Mouse (Mus musculus): ENCODE measurements around the gene Ncoa1. TPM values are rescaled to one million over a fixed set of nuclear protein-coding genes. Genes with fewer than 3 reads are reported as not detected.

The Ncoa1 gene
- polyA plus RNA-seq, 1 experiment from 2014 or later: 10.4 TPM

- ATAC-seq (replicated peaks; ENCODE audit: insufficient number of reproducible peaks, low FRiP score, low TSS enrichment): no peak
- Histone ChIP-seq H3K27me3 (ENCODE audit: control insufficient read depth, insufficient read depth, low read length) (no peaks in the 10 kb centered on the region), H3K36me3 (ENCODE audit: control insufficient read depth, insufficient read depth, low read length) (no peaks in the 10 kb centered on the region), H3K9me3 (replicated peaks; ENCODE audit: control insufficient read depth, low read length) (no peaks in the 10 kb centered on the region), H3K4me1 (ENCODE audit: control insufficient read depth, insufficient read depth, low read length) (no peaks in the 10 kb centered on the region), H3K27ac (ENCODE audit: low read depth, low read length) (no peak overlapping the region), H3K4me2 (no peak overlapping the region), H3K4me3 (ENCODE audit: low read depth, low read length) (no peak overlapping the region), H3K9ac (ENCODE audit: low read depth, low read length) (no peak overlapping the region)
- 38% methylated on average over 7 of the region's 7 CpGs for WGBS (ENCODE audit: insufficient replicate concordance)
Observed at GRCm38 (mm10) chr12:4506810-4507430, 29.9 kb upstream of the Ncoa1 start.

- no peak overlapping the region for H3K27ac ChIP-seq (ENCODE audit: low read depth, low read length)
- no peak overlapping the region for H3K9ac ChIP-seq (ENCODE audit: low read depth, low read length)
- ATAC-seq (replicated peaks; ENCODE audit: insufficient number of reproducible peaks, low FRiP score, low TSS enrichment): no peak
- no peaks in the 10 kb centered on the region for H3K9me3 ChIP-seq (replicated peaks; ENCODE audit: control insufficient read depth, low read length)
- no peaks in the 10 kb centered on the region for H3K4me1 ChIP-seq (ENCODE audit: control insufficient read depth, insufficient read depth, low read length)
- no peak overlapping the region for H3K4me2 ChIP-seq
- H3K27me3 ChIP-seq (ENCODE audit: control insufficient read depth, insufficient read depth, low read length): no peaks in the 10 kb centered on the region
- 58% methylated on average over 6 of the region's 6 CpGs for WGBS (ENCODE audit: insufficient replicate concordance)
- no peak overlapping the region for H3K4me3 ChIP-seq (ENCODE audit: low read depth, low read length)
- no peaks in the 10 kb centered on the region for H3K36me3 ChIP-seq (ENCODE audit: control insufficient read depth, insufficient read depth, low read length)
Observed at GRCm38 (mm10) chr12:4505298-4505697, 28.3 kb upstream of the Ncoa1 start.

GRCm38 (mm10) chr12:4503673-4504326, 26.8 kb upstream of the Ncoa1 start:
- H3K27me3 ChIP-seq (ENCODE audit: control insufficient read depth, insufficient read depth, low read length): no peaks in the 10 kb centered on the region
- H3K27ac ChIP-seq (ENCODE audit: low read depth, low read length): no peak overlapping the region
- H3K4me1 ChIP-seq (ENCODE audit: control insufficient read depth, insufficient read depth, low read length): no peaks in the 10 kb centered on the region
- H3K36me3 ChIP-seq (ENCODE audit: control insufficient read depth, insufficient read depth, low read length): no peaks in the 10 kb centered on the region
- no peak overlapping the region for H3K9ac ChIP-seq (ENCODE audit: low read depth, low read length)
- no peak for ATAC-seq (replicated peaks; ENCODE audit: insufficient number of reproducible peaks, low FRiP score, low TSS enrichment)
- H3K9me3 ChIP-seq (replicated peaks; ENCODE audit: control insufficient read depth, low read length): no peaks in the 10 kb centered on the region
- no peak overlapping the region for H3K4me2 ChIP-seq
- 63% methylated on average over 2 of the region's 2 CpGs for WGBS (ENCODE audit: insufficient replicate concordance)
- no peak overlapping the region for H3K4me3 ChIP-seq (ENCODE audit: low read depth, low read length)

GRCm38 (mm10) chr12:4501916-4502315, 24.9 kb upstream of the Ncoa1 start:
- H3K9ac ChIP-seq (ENCODE audit: low read depth, low read length): no peak overlapping the region
- no peak overlapping the region for H3K27ac ChIP-seq (ENCODE audit: low read depth, low read length)
- no peaks in the 10 kb centered on the region for H3K4me1 ChIP-seq (ENCODE audit: control insufficient read depth, insufficient read depth, low read length)
- ATAC-seq (replicated peaks; ENCODE audit: insufficient number of reproducible peaks, low FRiP score, low TSS enrichment): no peak
- H3K4me3 ChIP-seq (ENCODE audit: low read depth, low read length): no peak overlapping the region
- H3K27me3 ChIP-seq (ENCODE audit: control insufficient read depth, insufficient read depth, low read length): no peaks in the 10 kb centered on the region
- WGBS (ENCODE audit: insufficient replicate concordance): 16% methylated on average over 3 of the region's 3 CpGs
- no peak overlapping the region for H3K4me2 ChIP-seq
- no peaks in the 10 kb centered on the region for H3K36me3 ChIP-seq (ENCODE audit: control insufficient read depth, insufficient read depth, low read length)
- no peaks in the 10 kb centered on the region for H3K9me3 ChIP-seq (replicated peaks; ENCODE audit: control insufficient read depth, low read length)

- H3K4me1 ChIP-seq (ENCODE audit: control insufficient read depth, insufficient read depth, low read length): no peaks in the 10 kb centered on the region
- H3K27me3 ChIP-seq (ENCODE audit: control insufficient read depth, insufficient read depth, low read length): no peaks in the 10 kb centered on the region
- no peak for ATAC-seq (replicated peaks; ENCODE audit: insufficient number of reproducible peaks, low FRiP score, low TSS enrichment)
- H3K27ac ChIP-seq (ENCODE audit: low read depth, low read length): no peak overlapping the region
- H3K4me2 ChIP-seq: no peak overlapping the region
- no peaks in the 10 kb centered on the region for H3K9me3 ChIP-seq (replicated peaks; ENCODE audit: control insufficient read depth, low read length)
- no peaks in the 10 kb centered on the region for H3K36me3 ChIP-seq (ENCODE audit: control insufficient read depth, insufficient read depth, low read length)
- WGBS (ENCODE audit: insufficient replicate concordance): 93% methylated on average over 4 of the region's 4 CpGs
- H3K4me3 ChIP-seq (ENCODE audit: low read depth, low read length): no peak overlapping the region
- H3K9ac ChIP-seq (ENCODE audit: low read depth, low read length): no peak overlapping the region
Observed at GRCm38 (mm10) chr12:4500516-4500915, 23.5 kb upstream of the Ncoa1 start.

GRCm38 (mm10) chr12:4499651-4500175, 22.7 kb upstream of the Ncoa1 start:
- Histone ChIP-seq H3K27ac (ENCODE audit: low read depth, low read length) (no peak overlapping the region), H3K4me2 (no peak overlapping the region), H3K9ac (ENCODE audit: low read depth, low read length) (no peak overlapping the region), H3K9me3 (replicated peaks; ENCODE audit: control insufficient read depth, low read length) (no peaks in the 10 kb centered on the region), H3K4me1 (ENCODE audit: control insufficient read depth, insufficient read depth, low read length) (no peaks in the 10 kb centered on the region), H3K4me3 (ENCODE audit: low read depth, low read length) (no peak overlapping the region), H3K36me3 (ENCODE audit: control insufficient read depth, insufficient read depth, low read length) (no peaks in the 10 kb centered on the region), H3K27me3 (ENCODE audit: control insufficient read depth, insufficient read depth, low read length) (no peaks in the 10 kb centered on the region)
- WGBS (ENCODE audit: insufficient replicate concordance): 79% methylated on average over 3 of the region's 3 CpGs
- ATAC-seq (replicated peaks; ENCODE audit: insufficient number of reproducible peaks, low FRiP score, low TSS enrichment): no peak

- no peak overlapping the region for H3K27ac ChIP-seq (ENCODE audit: low read depth, low read length)
- H3K4me2 ChIP-seq: no peak overlapping the region
- no peak overlapping the region for H3K9ac ChIP-seq (ENCODE audit: low read depth, low read length)
- H3K36me3 ChIP-seq (ENCODE audit: control insufficient read depth, insufficient read depth, low read length): no peaks in the 10 kb centered on the region
- no peak for ATAC-seq (replicated peaks; ENCODE audit: insufficient number of reproducible peaks, low FRiP score, low TSS enrichment)
- no peak overlapping the region for H3K4me3 ChIP-seq (ENCODE audit: low read depth, low read length)
- WGBS (ENCODE audit: insufficient replicate concordance): 74% methylated on average over 6 of the region's 6 CpGs
- no peaks in the 10 kb centered on the region for H3K27me3 ChIP-seq (ENCODE audit: control insufficient read depth, insufficient read depth, low read length)
- H3K9me3 ChIP-seq (replicated peaks; ENCODE audit: control insufficient read depth, low read length): no peaks in the 10 kb centered on the region
- no peaks in the 10 kb centered on the region for H3K4me1 ChIP-seq (ENCODE audit: control insufficient read depth, insufficient read depth, low read length)
Observed at GRCm38 (mm10) chr12:4488411-4488810, 11.4 kb upstream of the Ncoa1 start.

GRCm38 (mm10) chr12:4483386-4483785, 6.4 kb upstream of the Ncoa1 start:
- no peak overlapping the region for H3K9ac ChIP-seq (ENCODE audit: low read depth, low read length)
- H3K9me3 ChIP-seq (replicated peaks; ENCODE audit: control insufficient read depth, low read length): no peaks in the 10 kb centered on the region
- H3K4me1 ChIP-seq (ENCODE audit: control insufficient read depth, insufficient read depth, low read length): no peaks in the 10 kb centered on the region
- H3K27me3 ChIP-seq (ENCODE audit: control insufficient read depth, insufficient read depth, low read length): no peaks in the 10 kb centered on the region
- 73% methylated on average over 4 of the region's 4 CpGs for WGBS (ENCODE audit: insufficient replicate concordance)
- H3K4me3 ChIP-seq (ENCODE audit: low read depth, low read length): no peak overlapping the region
- no peak overlapping the region for H3K4me2 ChIP-seq
- no peak overlapping the region for H3K27ac ChIP-seq (ENCODE audit: low read depth, low read length)
- H3K36me3 ChIP-seq (ENCODE audit: control insufficient read depth, insufficient read depth, low read length): no peaks in the 10 kb centered on the region
- ATAC-seq (replicated peaks; ENCODE audit: insufficient number of reproducible peaks, low FRiP score, low TSS enrichment): no peak

GRCm38 (mm10) chr12:4481687-4482086, 4.7 kb upstream of the Ncoa1 start:
- 63% methylated on average over 5 of the region's 5 CpGs for WGBS (ENCODE audit: insufficient replicate concordance)
- Histone ChIP-seq H3K27ac (ENCODE audit: low read depth, low read length) (no peak overlapping the region), H3K4me1 (ENCODE audit: control insufficient read depth, insufficient read depth, low read length) (no peaks in the 10 kb centered on the region), H3K4me2 (no peak overlapping the region), H3K27me3 (ENCODE audit: control insufficient read depth, insufficient read depth, low read length) (no peaks in the 10 kb centered on the region), H3K4me3 (ENCODE audit: low read depth, low read length) (no peak overlapping the region), H3K36me3 (ENCODE audit: control insufficient read depth, insufficient read depth, low read length) (no peaks in the 10 kb centered on the region), H3K9me3 (replicated peaks; ENCODE audit: control insufficient read depth, low read length) (no peaks in the 10 kb centered on the region), H3K9ac (ENCODE audit: low read depth, low read length) (no peak overlapping the region)
- no peak for ATAC-seq (replicated peaks; ENCODE audit: insufficient number of reproducible peaks, low FRiP score, low TSS enrichment)

Measured in heart, embryonic 11.5 days (tissue).